Mouse (Mus musculus): ENCODE results near the gene Abcb10.
A peak's percentile ranks its signal among the peaks of the same experiment; 100 is the strongest.
"Not testable (repeated sequence)": the region's sequence is repeated elsewhere in the genome, so short reads cannot be mapped to it uniquely, and the experiment has no call there.

Abcb10 gene

GRCm38 (mm10) chr8:123981674-123982073, 1.2 kb downstream of the Abcb10 start:
- DNase-seq (ENCODE audit: low spot score in 2 of 2) = no peak

GRCm38 (mm10) chr8:123980239-123980638, 2.7 kb downstream of the Abcb10 start:
- DNase-seq (ENCODE audit: low spot score in 2 of 2) = no peak

GRCm38 (mm10) chr8:123978926-123979325, 4.0 kb downstream of the Abcb10 start:
- peak; percentile 54 to 67 for DNase-seq (ENCODE audit: low spot score in 2 of 2)

- no peak for DNase-seq (ENCODE audit: low spot score in 2 of 2)
These were observed 4.6 kb downstream of the Abcb10 start for GRCm38 (mm10) chr8:123978166-123978838.

GRCm38 (mm10) chr8:123977499-123977898, 5.4 kb downstream of the Abcb10 start:
- no peak for DNase-seq (ENCODE audit: low spot score in 2 of 2)

- DNase-seq (ENCODE audit: low spot score in 2 of 2) = no peak
These were observed 9.4 kb downstream of the Abcb10 start for GRCm38 (mm10) chr8:123973495-123973894.

- no peak for DNase-seq (ENCODE audit: low spot score in 2 of 2)
These were observed 16.0 kb downstream of the Abcb10 start for GRCm38 (mm10) chr8:123966896-123967295.

- DNase-seq (ENCODE audit: low spot score in 2 of 2) = no peak
These were observed 21.6 kb downstream of the Abcb10 start for GRCm38 (mm10) chr8:123961371-123961770.

GRCm38 (mm10) chr8:123960556-123960955, 22.4 kb downstream of the Abcb10 start:
- not testable (repeated sequence) for DNase-seq (ENCODE audit: low spot score in 2 of 2)

- no peak for DNase-seq (ENCODE audit: low spot score in 2 of 2)
These were observed 22.9 kb downstream of the Abcb10 start for GRCm38 (mm10) chr8:123960056-123960455.

GRCm38 (mm10) chr8:123959473-123959872, 23.4 kb downstream of the Abcb10 start:
- DNase-seq (ENCODE audit: low spot score in 2 of 2) = no peak

- DNase-seq (ENCODE audit: low spot score in 2 of 2) = no peak
These were observed 24.8 kb downstream of the Abcb10 start for GRCm38 (mm10) chr8:123958130-123958529.

- DNase-seq (ENCODE audit: low spot score in 2 of 2) = peak; percentile 27 to 30
These were observed 28.7 kb downstream of the Abcb10 start for GRCm38 (mm10) chr8:123954246-123954645.

GRCm38 (mm10) chr8:123953686-123954085, 29.2 kb downstream of the Abcb10 start:
- peak; percentile 69 for DNase-seq (ENCODE audit: low spot score in 2 of 2)

- DNase-seq (ENCODE audit: low spot score in 2 of 2) = peak; percentile 63 to 69
These were observed 32.7 kb downstream of the Abcb10 start for GRCm38 (mm10) chr8:123950077-123950802.

GRCm38 (mm10) chr8:123949686-123949986, 33.3 kb downstream of the Abcb10 start:
- no peak for DNase-seq (ENCODE audit: low spot score in 2 of 2)

GRCm38 (mm10) chr8:123948942-123949685, 33.8 kb downstream of the Abcb10 start, which contains the start of gene Nup133:
TSS of gene Nup133 (minus strand) at chr8:123949265.
- DNase-seq (ENCODE audit: low spot score in 2 of 2) = peak; percentile 98 to 99

GRCm38 (mm10) chr8:123929026-123929425, 53.9 kb downstream of the Abcb10 start:
- no peak for DNase-seq (ENCODE audit: low spot score in 2 of 2)

- DNase-seq (ENCODE audit: low spot score in 2 of 2) = no peak
These were observed 57.3 kb downstream of the Abcb10 start for GRCm38 (mm10) chr8:123925671-123926070.

GRCm38 (mm10) chr8:123924719-123925118, 58.2 kb downstream of the Abcb10 start:
- peak; percentile 75 to 82 for DNase-seq (ENCODE audit: low spot score in 2 of 2)

- no peak for DNase-seq (ENCODE audit: low spot score in 2 of 2)
These were observed 68.3 kb downstream of the Abcb10 start for GRCm38 (mm10) chr8:123914635-123915034.

- DNase-seq (ENCODE audit: low spot score in 2 of 2) = no peak
These were observed 70.7 kb downstream of the Abcb10 start for GRCm38 (mm10) chr8:123912265-123912664.

- DNase-seq (ENCODE audit: low spot score in 2 of 2) = no peak
These were observed 75.3 kb downstream of the Abcb10 start for GRCm38 (mm10) chr8:123907604-123908003.
